Mouse (Mus musculus): ENCODE data around the gene Dlg3. TPM values are rescaled to one million over a fixed set of nuclear protein-coding genes. Genes with fewer than 3 reads are reported as not detected.

The Dlg3 gene
- total RNA-seq, 2 experiments from 2014 or later: 130 to 132 TPM

- DNase-seq (ENCODE audit: low spot score in 2 of 2): no peak
Measured at GRCm38 (mm10) chrX:100796741-100797090, 29.2 kb downstream of the Dlg3 start.

GRCm38 (mm10) chrX:100797370-100797769 lies 29.8 kb downstream of the Dlg3 start:
- no peak for DNase-seq (ENCODE audit: low spot score in 2 of 2)

GRCm38 (mm10) chrX:100797851-100798527 lies 30.5 kb downstream of the Dlg3 start:
- DNase-seq (ENCODE audit: low spot score in 2 of 2): no peak

DNA sequence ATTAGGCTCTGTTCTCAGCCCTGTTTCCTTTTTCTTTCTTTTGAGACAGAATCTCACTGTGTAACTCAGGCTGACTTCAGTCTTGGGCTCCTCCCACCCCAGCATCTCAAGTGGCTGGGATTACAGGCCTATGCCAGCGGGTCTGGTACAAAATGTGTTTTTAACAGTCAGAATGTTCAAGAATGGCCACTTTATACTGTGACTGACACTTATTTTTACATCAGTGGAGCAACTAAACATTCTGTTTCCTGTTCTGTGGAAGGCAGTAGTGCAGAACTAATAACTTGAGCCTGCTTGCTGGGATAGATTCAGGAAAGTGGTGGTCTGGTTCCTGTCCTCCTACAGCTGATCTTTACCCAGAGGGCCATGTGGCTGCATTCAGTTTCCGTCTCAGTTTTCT lies 33.1 kb downstream of the Dlg3 start:
- DNase-seq (ENCODE audit: low spot score in 2 of 2): no peak

- no peak for DNase-seq (ENCODE audit: low spot score in 2 of 2)
Measured at GRCm38 (mm10) chrX:100802034-100802433, 34.5 kb downstream of the Dlg3 start.

- no peak for DNase-seq (ENCODE audit: low spot score in 2 of 2)
Measured at GRCm38 (mm10) chrX:100811129-100811528, 43.6 kb downstream of the Dlg3 start.

DNA sequence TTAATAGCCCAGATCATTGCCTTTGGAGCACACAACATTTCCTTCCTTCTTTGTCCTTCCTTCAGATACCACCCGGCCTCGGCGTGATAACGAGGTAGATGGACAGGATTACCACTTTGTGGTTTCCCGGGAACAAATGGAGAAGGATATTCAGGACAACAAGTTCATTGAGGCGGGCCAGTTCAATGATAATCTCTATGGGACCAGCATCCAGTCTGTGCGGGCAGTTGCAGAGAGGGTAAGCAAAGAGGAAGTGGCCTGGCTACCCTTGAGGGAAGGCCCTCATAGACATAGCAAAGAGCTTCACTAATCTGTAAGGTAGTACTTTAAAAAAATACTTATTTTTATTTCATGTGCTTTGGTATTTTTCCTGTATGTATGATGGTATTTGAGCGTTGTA lies 46.6 kb downstream of the Dlg3 start:
- no peak for DNase-seq (ENCODE audit: low spot score in 2 of 2)

- no peak for DNase-seq (ENCODE audit: low spot score in 2 of 2)
Measured at GRCm38 (mm10) chrX:100815766-100816165, 48.2 kb downstream of the Dlg3 start.

- no peak for DNase-seq (ENCODE audit: low spot score in 2 of 2)
Measured at GRCm38 (mm10) chrX:100818681-100819080, 51.2 kb downstream of the Dlg3 start.

GRCm38 (mm10) chrX:100821149-100821548 lies 53.6 kb downstream of the Dlg3 start:
- DNase-seq (ENCODE audit: low spot score in 2 of 2): no peak

DNA sequence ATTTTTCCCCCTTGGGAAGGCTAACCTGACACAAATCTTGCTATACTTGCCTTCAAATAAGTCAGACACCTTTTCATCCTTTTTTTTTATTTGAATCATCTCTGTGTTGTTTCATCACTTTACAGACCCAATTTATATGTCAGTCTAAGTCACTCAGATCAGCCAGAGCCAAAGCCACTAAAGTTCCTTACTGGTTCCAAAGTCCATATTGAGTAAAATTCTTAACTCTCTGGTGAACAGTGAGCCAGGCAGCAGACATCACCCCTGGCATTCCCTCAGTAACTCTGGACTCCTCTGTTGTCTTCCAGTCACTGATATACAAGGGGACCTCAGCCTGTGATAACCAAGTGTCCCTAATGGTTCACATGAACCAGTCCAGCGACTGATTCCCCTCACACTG lies 58.0 kb downstream of the Dlg3 start:
- no peak for DNase-seq (ENCODE audit: low spot score in 2 of 2)

DNA sequence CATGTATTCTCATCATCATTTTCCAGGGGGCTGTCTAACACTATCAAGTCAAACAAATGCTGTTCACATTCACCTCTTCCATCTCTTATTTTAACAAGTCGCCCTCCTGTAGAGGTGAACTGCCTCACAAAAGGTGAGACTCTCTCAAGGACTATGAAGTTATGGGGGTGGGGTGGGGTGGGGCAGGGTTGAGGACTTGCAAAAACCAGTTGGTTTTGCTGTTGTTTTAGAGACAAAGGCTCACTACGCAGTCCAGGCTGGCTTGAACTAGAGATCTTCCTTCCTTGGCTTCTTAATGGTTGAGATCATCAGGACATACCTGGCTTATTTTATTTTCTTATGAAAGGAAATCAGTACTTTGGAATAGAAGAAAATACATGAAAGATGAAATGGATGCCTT lies 65.3 kb downstream of the Dlg3 start:
- no peak for DNase-seq (ENCODE audit: low spot score in 2 of 2)

GRCm38 (mm10) chrX:100839211-100839610 lies 71.7 kb downstream of the Dlg3 start:
- no peak for DNase-seq (ENCODE audit: low spot score in 2 of 2)

Other genes starting within 250 kb of the Dlg3 start
- not detected for gene Dgat2l6, start 242.9 kb upstream of the Dlg3 start, total RNA-seq (2021)
- gene Awat1, start 195.5 kb upstream of the Dlg3 start, total RNA-seq (2021): not detected
- under 1 TPM; 0.07 to 0.09 TPM for gene P2ry4, start 172.9 kb upstream of the Dlg3 start, total RNA-seq (2021)
- not detected for gene Arr3, start 162.2 kb upstream of the Dlg3 start, total RNA-seq (2021)
- 1 to 10 TPM; 3.2 to 3.8 TPM for gene Kif4, start 142.0 kb upstream of the Dlg3 start, total RNA-seq (2021)
- gene Pdzd11, start 141.2 kb upstream of the Dlg3 start, total RNA-seq (2021): 10 to 100 TPM; 32.0 to 37.0 TPM
- gene Gdpd2, start 37.8 kb upstream of the Dlg3 start, total RNA-seq (2021): 10 to 100 TPM; 20.0 to 20.9 TPM

Data from layer of hippocampus, postnatal 10 days (tissue).